Mouse (Mus musculus) CH12.LX (cell line): Measurements from ENCODE around the gene Rnpc3. TPM values are rescaled to one million over a fixed set of nuclear protein-coding genes. Genes with fewer than 3 reads are reported as not detected.
A peak's percentile ranks its signal among the peaks of the same experiment; 100 is the strongest.

Source experiments
- DNase-seq: peaks from one replicate; pipeline ENCODE4 v3.0.0-alpha.2; 2013; ENCODE audit errors: extremely low read depth
- H3K27ac ChIP-seq: 2 replicates; pipeline ENCODE4 v1.5.1; 2012; ENCODE audit warnings: low read depth, mild to moderate bottlenecking, control low read depth, moderate library complexity; ENCODE audit not compliant: insufficient read depth
- H3K27me3 ChIP-seq: replicated peaks from 2 replicates; pipeline ENCODE3; 2012; ENCODE audit warnings: inconsistent platforms
- H3K36me3 ChIP-seq, 2 experiments: replicated peaks in 1 of 2; 2 replicates each; pipeline versions ENCODE3 to v1.6.1; 2012; ENCODE audit warnings: inconsistent platforms in 1 of 2, low read length in 1 of 2, mild to moderate bottlenecking in 1 of 2, mixed read lengths in 1 of 2, moderate library complexity in 1 of 2; ENCODE audit not compliant: control insufficient read depth in 1 of 2, insufficient read depth in 1 of 2
- H3K4me1 ChIP-seq, 2 experiments: 2 replicates each; pipeline ENCODE4 v1.6.1; 2012; ENCODE audit warnings: inconsistent platforms in 1 of 2, moderate library complexity in 1 of 2; ENCODE audit not compliant: insufficient read depth in 2 of 2, control insufficient read depth in 1 of 2
- H3K4me2 ChIP-seq: 2 replicates; pipeline ENCODE4 v1.6.1; 2012; ENCODE audit warnings: low read depth, mild to moderate bottlenecking, control low read depth; ENCODE audit not compliant: poor library complexity, insufficient read depth, severe bottlenecking
- H3K4me3 ChIP-seq, 3 experiments: fragments of 150-350 bp in 1 of 3; sonication (generic) in 1 of 3; replicated peaks in 1 of 3; 2 replicates each; pipeline versions ENCODE3 to v1.5.1; 2011 to 2012; ENCODE audit warnings: low read depth in 2 of 3, low read length in 2 of 3, mild to moderate bottlenecking in 2 of 3, moderate library complexity in 2 of 3, control low read depth in 1 of 3, improper control_type of control experiment in 1 of 3, inconsistent platforms in 1 of 3, mixed read lengths in 1 of 3; ENCODE audit not compliant: poor library complexity in 1 of 3
- H3K79me2 ChIP-seq: replicated peaks from 2 replicates; pipeline ENCODE4 v1.6.1; 2012; ENCODE audit warnings: mild to moderate bottlenecking, moderate library complexity; ENCODE audit not compliant: control insufficient read depth, poor library complexity, insufficient read depth, severe bottlenecking; ENCODE audit errors: extremely low read depth
- H3K9ac ChIP-seq: 2 replicates; pipeline ENCODE4 v1.6.1; 2012; ENCODE audit warnings: low read depth, mild to moderate bottlenecking, control low read depth, moderate library complexity; ENCODE audit not compliant: insufficient read depth
- H3K9me3 ChIP-seq: replicated peaks from 2 replicates; pipeline ENCODE3; 2012; ENCODE audit warnings: low read length, inconsistent platforms, mixed read lengths
- CHD1 ChIP-seq: IDR thresholded peaks from 2 replicates; pipeline ENCODE4 v1.6.1; 2012; ENCODE audit warnings: low read depth, low read length, improper control_type of control experiment, inconsistent platforms
- CHD2 ChIP-seq: IDR thresholded peaks from 2 replicates; pipeline ENCODE4 v1.6.1; 2011; ENCODE audit warnings: low read length, improper control_type of control experiment
- ELF1 ChIP-seq: IDR thresholded peaks from 2 replicates; pipeline ENCODE4 v1.6.1; 2014; ENCODE audit warnings: low read depth, mild to moderate bottlenecking, inconsistent platforms, low read length, improper control_type of control experiment
- GABPA ChIP-seq: IDR thresholded peaks from 2 replicates; pipeline ENCODE4 v1.6.1; 2012; ENCODE audit warnings: low read depth, low read length, improper control_type of control experiment, inconsistent platforms; ENCODE audit not compliant: insufficient replicate concordance
- HCFC1 ChIP-seq: IDR thresholded peaks from 2 replicates; pipeline ENCODE4 v1.6.1; 2012; ENCODE audit warnings: low read depth, mild to moderate bottlenecking, inconsistent platforms, low read length, improper control_type of control experiment
- IRF4 ChIP-seq: IDR thresholded peaks from 2 replicates; pipeline ENCODE4 v1.6.1; 2014; ENCODE audit warnings: low read depth, mild to moderate bottlenecking, inconsistent platforms, low read length, improper control_type of control experiment
- JUN ChIP-seq: IDR thresholded peaks from 2 replicates; pipeline ENCODE4 v1.6.1; 2011; ENCODE audit warnings: low read depth, mild to moderate bottlenecking, low read length, improper control_type of control experiment, moderate library complexity; ENCODE audit not compliant: insufficient read depth
- MAZ ChIP-seq: IDR thresholded peaks from 2 replicates; pipeline ENCODE4 v1.6.1; 2012; ENCODE audit warnings: low read depth, mild to moderate bottlenecking, inconsistent platforms, low read length, improper control_type of control experiment, moderate library complexity
- MEF2A ChIP-seq: IDR thresholded peaks from 2 replicates; pipeline ENCODE4 v1.6.1; 2014; ENCODE audit warnings: low read depth, mild to moderate bottlenecking, inconsistent platforms, low read length, improper control_type of control experiment, borderline replicate concordance
- NELFE ChIP-seq: IDR thresholded peaks from 2 replicates; pipeline ENCODE4 v1.6.1; 2011; ENCODE audit warnings: low read depth, low read length, improper control_type of control experiment
- PAX5 ChIP-seq: IDR thresholded peaks from 2 replicates; pipeline ENCODE4 v1.6.1; 2012; ENCODE audit warnings: low read length, inconsistent platforms, mixed read lengths
- POLR2A ChIP-seq: IDR thresholded peaks from 2 replicates; pipeline ENCODE4 v1.6.1; 2011; ENCODE audit warnings: low read depth, mild to moderate bottlenecking, improper control_type of control experiment, low read length
- POLR2AphosphoS2 ChIP-seq: IDR thresholded peaks from 2 replicates; pipeline ENCODE4 v1.6.1; 2011; ENCODE audit warnings: low read depth, low read length, improper control_type of control experiment
- RCOR1 ChIP-seq: conservative IDR thresholded peaks from 2 replicates; pipeline ENCODE4 v1.6.1; 2012; ENCODE audit warnings: low read depth, mild to moderate bottlenecking, inconsistent platforms, low read length, improper control_type of control experiment
- SIN3A ChIP-seq: IDR thresholded peaks from 2 replicates; pipeline ENCODE4 v1.6.1; 2012; ENCODE audit warnings: low read length, improper control_type of control experiment, inconsistent platforms
- SMC3 ChIP-seq: IDR thresholded peaks from 2 replicates; pipeline ENCODE4 v1.6.1; 2011; ENCODE audit warnings: low read depth, low read length, improper control_type of control experiment
- TBP ChIP-seq: conservative IDR thresholded peaks from 2 replicates; pipeline ENCODE4 v1.6.1; 2011; ENCODE audit warnings: low read depth, low read length, improper control_type of control experiment
- TCF12 ChIP-seq: IDR thresholded peaks from 2 replicates; pipeline ENCODE4 v1.6.1; 2014; ENCODE audit warnings: low read depth, mild to moderate bottlenecking, inconsistent platforms, low read length, improper control_type of control experiment
- UBTF ChIP-seq: IDR thresholded peaks from 2 replicates; pipeline ENCODE4 v1.6.1; 2012; ENCODE audit warnings: low read depth, mild to moderate bottlenecking, inconsistent platforms, low read length, improper control_type of control experiment, moderate library complexity
- USF1 ChIP-seq: IDR thresholded peaks from 2 replicates; pipeline ENCODE4 v1.6.1; 2014; ENCODE audit warnings: low read depth, mild to moderate bottlenecking, inconsistent platforms, low read length, improper control_type of control experiment
- USF2 ChIP-seq: conservative IDR thresholded peaks from 2 replicates; pipeline ENCODE4 v1.6.1; 2011; ENCODE audit warnings: low read depth, low read length, improper control_type of control experiment
- dilution Hi-C: fragments of 300-500 bp; cut with MboI; formaldehyde crosslinking; loops from 2 replicates; pipeline ENCODE4 v1.14.3; 2020; ENCODE audit warnings: low sequenced_read_pairs; ENCODE audit not compliant: extremely low pct_unique_long_range_greater_than_20kb, extremely low pct_ligation_motif_present
- in situ Hi-C: fragments of 300-500 bp; cut with MboI; formaldehyde crosslinking; loops from 3 replicates; pipeline ENCODE4 v1.14.3; 2019; ENCODE audit warnings: low sequenced_read_pairs, low pct_ligation_motif_present, low pct_unique_long_range_greater_than_20kb, mixed read lengths
- polyA plus RNA-seq: library from polyadenylated mRNA; unstranded; fragments of >175 nt; gene quantifications from 2 replicates; pipeline ENCODE4 v1.2.1, GENCODE M21; 2012; ENCODE audit warnings: low read depth; ENCODE audit not compliant: insufficient read length
- total RNA-seq, 2 experiments: library from RNA; depleted of rRNA; stranded (reverse); fragments of 300-350 nt in 1 of 2; fragments of >200 nt in 1 of 2; gene quantifications; 2 replicates each; pipeline ENCODE4 v1.2.3; 2012 to 2014

Gene Rnpc3
- total and polyA plus RNA-seq, 3 experiments, result 10.3 to 24.2 (median 18.0) TPM

GRCm38 (mm10) chr3:113639545-113639944, 9.6 kb upstream of the Rnpc3 start:
- no peak for DNase-seq
- H3K4me2 ChIP-seq, result no peak overlapping the region
- H3K4me3 ChIP-seq, result no peak overlapping the region
- no peaks in the 10 kb centered on the region for H3K79me2 ChIP-seq
- H3K4me1 ChIP-seq, result no peaks in the 10 kb centered on the region
- H3K9me3 ChIP-seq, result no peaks in the 10 kb centered on the region
- dilution Hi-C loops, result no loop called here
- no peaks in the 10 kb centered on the region for H3K27me3 ChIP-seq
- in situ Hi-C loops, result no loop called here
- no peak overlapping the region for H3K27ac ChIP-seq
- no peak overlapping the region for H3K9ac ChIP-seq
- TF ChIP-seq TCF12 (no peak), RCOR1 (no peak), SMC3 (no peak), MAZ (no peak), CHD1 (no peak), HCFC1 (no peak), IRF4 (no peak), ELF1 (no peak), UBTF (no peak), SIN3A (no peak), CHD2 (no peak)
- H3K36me3 ChIP-seq, result no peaks in the 10 kb centered on the region

DNA sequence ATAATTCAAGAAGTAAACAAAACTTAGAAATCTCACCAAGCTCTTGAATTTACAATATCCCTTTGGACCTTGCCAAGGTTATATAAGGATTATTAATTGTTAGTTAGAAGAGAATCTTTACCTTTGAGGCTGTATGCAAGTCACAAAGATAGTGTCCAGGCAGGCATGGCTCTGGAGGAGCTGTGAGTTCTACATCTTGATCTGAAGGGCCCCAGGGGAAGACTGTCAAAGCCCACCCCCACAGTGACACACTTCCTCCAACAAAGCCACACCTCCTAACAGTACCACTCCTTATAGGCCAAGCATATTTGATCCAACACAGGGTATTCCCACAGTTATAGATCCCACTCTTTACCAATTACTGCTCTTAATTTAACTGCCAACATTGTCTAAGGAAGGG, 4.3 kb upstream of the Rnpc3 start:
- no peaks in the 10 kb centered on the region for H3K27me3 ChIP-seq
- no peaks in the 10 kb centered on the region for H3K36me3 ChIP-seq
- no peak overlapping the region for H3K27ac ChIP-seq
- no peaks in the 10 kb centered on the region for H3K9me3 ChIP-seq
- peak; percentile 52 for DNase-seq
- in situ Hi-C loops (no loop called here), dilution Hi-C loops (no loop called here)
- TF ChIP-seq JUN, result no peak
- TF ChIP-seq USF1, result no peak
- peak; percentile 50 for TF ChIP-seq POLR2A
- TF ChIP-seq POLR2AphosphoS2, result no peak
- no peak for TF ChIP-seq CHD2
- TF ChIP-seq SMC3, result no peak
- TF ChIP-seq GABPA, result no peak
- TF ChIP-seq NELFE, result 0 out of 2 replicates have a peak, but pooled peaks have one; percentile 18
- no peak for TF ChIP-seq ELF1
- 0 out of 2 replicates have a peak, but pooled peaks have one; percentile 45 for TF ChIP-seq TBP
- TF ChIP-seq PAX5, result no peak
- TF ChIP-seq MEF2A, result no peak
- no peak for TF ChIP-seq USF2
- TF ChIP-seq RCOR1, result no peak
- TF ChIP-seq TCF12, result peak; percentile 47; the same call in 1 of the 2 replicates
- peaks cover 0 to 17% of the 10 kb centered on the region in 2 experiments; a peak in 2 of 4 replicates for H3K4me1 ChIP-seq
- peaks cover 3% of the 10 kb centered on the region; the same call in 1 of the 2 replicates for H3K79me2 ChIP-seq
- H3K9ac ChIP-seq, result no peak overlapping the region; the same call in 1 of the 2 replicates
- no peak overlapping the region for H3K4me2 ChIP-seq
- H3K4me3 ChIP-seq, result peak overlapping the region in 2 of 3 experiments; percentile 32 to 56
